Mouse (Mus musculus) CH12.LX (cell line): Measurements from ENCODE around the gene Glra1. TPM values are rescaled to one million over a fixed set of nuclear protein-coding genes. Genes with fewer than 3 reads are reported as not detected.

ENCODE experiments used
- DNase-seq: peaks from one replicate; pipeline ENCODE4 v3.0.0-alpha.2; 2013; ENCODE audit errors: extremely low read depth
- H3K27ac ChIP-seq: 2 replicates; pipeline ENCODE4 v1.5.1; 2012; ENCODE audit warnings: low read depth, mild to moderate bottlenecking, control low read depth, moderate library complexity; ENCODE audit not compliant: insufficient read depth
- H3K27me3 ChIP-seq: replicated peaks from 2 replicates; pipeline ENCODE3; 2012; ENCODE audit warnings: inconsistent platforms
- H3K36me3 ChIP-seq, 2 experiments: replicated peaks in 1 of 2; 2 replicates each; pipeline versions ENCODE3 to v1.6.1; 2012; ENCODE audit warnings: inconsistent platforms in 1 of 2, low read length in 1 of 2, mild to moderate bottlenecking in 1 of 2, mixed read lengths in 1 of 2, moderate library complexity in 1 of 2; ENCODE audit not compliant: control insufficient read depth in 1 of 2, insufficient read depth in 1 of 2
- H3K4me1 ChIP-seq, 2 experiments: 2 replicates each; pipeline ENCODE4 v1.6.1; 2012; ENCODE audit warnings: inconsistent platforms in 1 of 2, moderate library complexity in 1 of 2; ENCODE audit not compliant: insufficient read depth in 2 of 2, control insufficient read depth in 1 of 2
- H3K4me2 ChIP-seq: 2 replicates; pipeline ENCODE4 v1.6.1; 2012; ENCODE audit warnings: low read depth, mild to moderate bottlenecking, control low read depth; ENCODE audit not compliant: poor library complexity, insufficient read depth, severe bottlenecking
- H3K4me3 ChIP-seq, 3 experiments: fragments of 150-350 bp in 1 of 3; sonication (generic) in 1 of 3; replicated peaks in 1 of 3; 2 replicates each; pipeline versions ENCODE3 to v1.5.1; 2011 to 2012; ENCODE audit warnings: low read depth in 2 of 3, low read length in 2 of 3, mild to moderate bottlenecking in 2 of 3, moderate library complexity in 2 of 3, control low read depth in 1 of 3, improper control_type of control experiment in 1 of 3, inconsistent platforms in 1 of 3, mixed read lengths in 1 of 3; ENCODE audit not compliant: poor library complexity in 1 of 3
- H3K79me2 ChIP-seq: replicated peaks from 2 replicates; pipeline ENCODE4 v1.6.1; 2012; ENCODE audit warnings: mild to moderate bottlenecking, moderate library complexity; ENCODE audit not compliant: control insufficient read depth, poor library complexity, insufficient read depth, severe bottlenecking; ENCODE audit errors: extremely low read depth
- H3K9ac ChIP-seq: 2 replicates; pipeline ENCODE4 v1.6.1; 2012; ENCODE audit warnings: low read depth, mild to moderate bottlenecking, control low read depth, moderate library complexity; ENCODE audit not compliant: insufficient read depth
- H3K9me3 ChIP-seq: replicated peaks from 2 replicates; pipeline ENCODE3; 2012; ENCODE audit warnings: low read length, inconsistent platforms, mixed read lengths
- BHLHE40 ChIP-seq: IDR thresholded peaks from 2 replicates; pipeline ENCODE4 v1.6.1; 2011; ENCODE audit warnings: mild to moderate bottlenecking, low read depth, low read length, improper control_type of control experiment
- CHD1 ChIP-seq: IDR thresholded peaks from 2 replicates; pipeline ENCODE4 v1.6.1; 2012; ENCODE audit warnings: low read depth, low read length, improper control_type of control experiment, inconsistent platforms
- CHD2 ChIP-seq: IDR thresholded peaks from 2 replicates; pipeline ENCODE4 v1.6.1; 2011; ENCODE audit warnings: low read length, improper control_type of control experiment
- CTCF ChIP-seq, 2 experiments: IDR thresholded peaks in 1 of 2; conservative IDR thresholded peaks in 1 of 2; 2 replicates each; pipeline ENCODE4 v1.5.1; 2011 to 2012; ENCODE audit warnings: low read depth in 2 of 2, low read length in 2 of 2, improper control_type of control experiment in 1 of 2, inconsistent platforms in 1 of 2, mild to moderate bottlenecking in 1 of 2, moderate library complexity in 1 of 2
- E2F4 ChIP-seq: IDR thresholded peaks from 2 replicates; pipeline ENCODE4 v1.6.1; 2011; ENCODE audit warnings: low read depth, low read length, improper control_type of control experiment; ENCODE audit not compliant: insufficient replicate concordance
- EP300 ChIP-seq: IDR thresholded peaks from 2 replicates; pipeline ENCODE4 v1.6.1; 2011; ENCODE audit warnings: low read length, improper control_type of control experiment
- GABPA ChIP-seq: IDR thresholded peaks from 2 replicates; pipeline ENCODE4 v1.6.1; 2012; ENCODE audit warnings: low read depth, low read length, improper control_type of control experiment, inconsistent platforms; ENCODE audit not compliant: insufficient replicate concordance
- HCFC1 ChIP-seq: IDR thresholded peaks from 2 replicates; pipeline ENCODE4 v1.6.1; 2012; ENCODE audit warnings: low read depth, mild to moderate bottlenecking, inconsistent platforms, low read length, improper control_type of control experiment
- IRF4 ChIP-seq: IDR thresholded peaks from 2 replicates; pipeline ENCODE4 v1.6.1; 2014; ENCODE audit warnings: low read depth, mild to moderate bottlenecking, inconsistent platforms, low read length, improper control_type of control experiment
- JUN ChIP-seq: IDR thresholded peaks from 2 replicates; pipeline ENCODE4 v1.6.1; 2011; ENCODE audit warnings: low read depth, mild to moderate bottlenecking, low read length, improper control_type of control experiment, moderate library complexity; ENCODE audit not compliant: insufficient read depth
- JUND ChIP-seq: conservative IDR thresholded peaks from 2 replicates; pipeline ENCODE4 v1.6.1; 2011; ENCODE audit warnings: low read depth, low read length, improper control_type of control experiment
- MAFK ChIP-seq: IDR thresholded peaks from 2 replicates; pipeline ENCODE4 v1.6.1; 2011; ENCODE audit warnings: low read length, improper control_type of control experiment; ENCODE audit not compliant: insufficient replicate concordance
- MAZ ChIP-seq: IDR thresholded peaks from 2 replicates; pipeline ENCODE4 v1.6.1; 2012; ENCODE audit warnings: low read depth, mild to moderate bottlenecking, inconsistent platforms, low read length, improper control_type of control experiment, moderate library complexity
- MEF2A ChIP-seq: IDR thresholded peaks from 2 replicates; pipeline ENCODE4 v1.6.1; 2014; ENCODE audit warnings: low read depth, mild to moderate bottlenecking, inconsistent platforms, low read length, improper control_type of control experiment, borderline replicate concordance
- MXI1 ChIP-seq: IDR thresholded peaks from 2 replicates; pipeline ENCODE4 v1.6.1; 2011; ENCODE audit warnings: mild to moderate bottlenecking, low read depth, low read length, improper control_type of control experiment
- MYC ChIP-seq: IDR thresholded peaks from 2 replicates; pipeline ENCODE4 v1.6.1; 2011; ENCODE audit warnings: low read depth, mild to moderate bottlenecking, improper control_type of control experiment, low read length
- NELFE ChIP-seq: IDR thresholded peaks from 2 replicates; pipeline ENCODE4 v1.6.1; 2011; ENCODE audit warnings: low read depth, low read length, improper control_type of control experiment
- NRF1 ChIP-seq: IDR thresholded peaks from 2 replicates; pipeline ENCODE4 v1.6.1; 2014; ENCODE audit warnings: low read depth, mild to moderate bottlenecking, inconsistent platforms, low read length, improper control_type of control experiment, moderate library complexity
- PAX5 ChIP-seq: IDR thresholded peaks from 2 replicates; pipeline ENCODE4 v1.6.1; 2012; ENCODE audit warnings: low read length, inconsistent platforms, mixed read lengths
- POLR2AphosphoS2 ChIP-seq: IDR thresholded peaks from 2 replicates; pipeline ENCODE4 v1.6.1; 2011; ENCODE audit warnings: low read depth, low read length, improper control_type of control experiment
- RCOR1 ChIP-seq: conservative IDR thresholded peaks from 2 replicates; pipeline ENCODE4 v1.6.1; 2012; ENCODE audit warnings: low read depth, mild to moderate bottlenecking, inconsistent platforms, low read length, improper control_type of control experiment
- SMC3 ChIP-seq: IDR thresholded peaks from 2 replicates; pipeline ENCODE4 v1.6.1; 2011; ENCODE audit warnings: low read depth, low read length, improper control_type of control experiment
- TBP ChIP-seq: conservative IDR thresholded peaks from 2 replicates; pipeline ENCODE4 v1.6.1; 2011; ENCODE audit warnings: low read depth, low read length, improper control_type of control experiment
- UBTF ChIP-seq: IDR thresholded peaks from 2 replicates; pipeline ENCODE4 v1.6.1; 2012; ENCODE audit warnings: low read depth, mild to moderate bottlenecking, inconsistent platforms, low read length, improper control_type of control experiment, moderate library complexity
- ZKSCAN1 ChIP-seq: IDR thresholded peaks from 2 replicates; pipeline ENCODE4 v1.6.1; 2012; ENCODE audit warnings: low read depth, inconsistent platforms, low read length, improper control_type of control experiment, borderline replicate concordance
- ZNF384 ChIP-seq: IDR thresholded peaks from 2 replicates; pipeline ENCODE4 v1.6.1; 2012; ENCODE audit warnings: low read depth, low read length, improper control_type of control experiment, inconsistent platforms
- dilution Hi-C: fragments of 300-500 bp; cut with MboI; formaldehyde crosslinking; loops from 2 replicates; pipeline ENCODE4 v1.14.3; 2020; ENCODE audit warnings: low sequenced_read_pairs; ENCODE audit not compliant: extremely low pct_unique_long_range_greater_than_20kb, extremely low pct_ligation_motif_present
- in situ Hi-C: fragments of 300-500 bp; cut with MboI; formaldehyde crosslinking; loops from 3 replicates; pipeline ENCODE4 v1.14.3; 2019; ENCODE audit warnings: low sequenced_read_pairs, low pct_ligation_motif_present, low pct_unique_long_range_greater_than_20kb, mixed read lengths
- polyA plus RNA-seq: library from polyadenylated mRNA; unstranded; fragments of >175 nt; gene quantifications from 2 replicates; pipeline ENCODE4 v1.2.1, GENCODE M21; 2012; ENCODE audit warnings: low read depth; ENCODE audit not compliant: insufficient read length
- total RNA-seq, 2 experiments: library from RNA; depleted of rRNA; stranded (reverse); fragments of 300-350 nt in 1 of 2; fragments of >200 nt in 1 of 2; gene quantifications; 2 replicates each; pipeline ENCODE4 v1.2.3; 2012 to 2014

Gene Glra1
- total and polyA plus RNA-seq, 3 experiments, result not detected

DNA sequence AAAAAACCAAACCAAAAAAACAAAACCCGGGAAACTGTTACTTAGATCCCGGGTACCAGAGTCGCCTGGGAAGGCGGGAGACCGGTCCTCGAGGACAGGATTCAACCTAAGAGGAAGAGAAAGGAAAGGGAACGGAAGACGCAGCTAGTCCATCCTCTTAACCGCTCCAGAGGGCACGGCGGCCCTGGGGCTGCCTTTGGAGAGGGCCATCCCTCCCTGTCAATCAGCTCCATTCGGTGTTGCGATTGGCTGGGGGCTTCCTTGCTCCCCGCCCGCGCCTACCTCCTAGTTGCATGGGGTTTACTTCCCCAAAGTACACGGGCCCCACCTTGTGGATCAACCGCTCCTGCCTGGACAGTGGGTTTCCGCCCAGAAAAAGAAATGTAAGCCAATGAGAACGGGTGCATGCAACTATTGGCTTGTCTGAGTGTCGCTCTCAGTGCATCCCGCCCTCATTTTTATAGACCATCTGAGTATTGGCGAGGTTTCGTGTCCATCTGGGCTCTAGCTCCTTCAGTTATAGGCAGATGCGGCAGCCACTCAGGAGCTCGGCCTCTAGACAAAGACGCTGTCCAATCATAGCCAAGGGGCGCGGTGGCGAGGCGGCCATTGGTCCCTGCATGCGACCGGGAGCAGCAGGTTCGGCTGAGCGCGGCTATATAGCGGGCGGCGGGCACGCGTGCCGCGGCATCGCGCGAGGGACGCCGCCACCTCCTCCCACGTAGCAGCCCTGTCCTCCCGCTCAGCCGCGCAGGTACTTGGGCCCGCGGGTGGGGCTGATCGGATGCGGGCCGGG lies 138.8 kb downstream of the Glra1 start, which contains the start of gene G3bp1 (continued):
- no peak for TF ChIP-seq SMC3
- TF ChIP-seq PAX5, result no peak
- TF ChIP-seq MAFK, result peak; percentile 89
- TF ChIP-seq ZKSCAN1, result no peak
- peak; percentile 30; the same call in 1 of the 2 replicates for TF ChIP-seq MEF2A
- TF ChIP-seq E2F4, result peak; percentile 80; the same call in 1 of the 2 replicates
- peak; percentile 71 for TF ChIP-seq IRF4
- TF ChIP-seq NRF1, result peak; percentile 63
- peak; percentile 99 for TF ChIP-seq CHD2
- peak; percentile 81 for TF ChIP-seq HCFC1
- TF ChIP-seq CHD1, result 0 out of 2 replicates have a peak, but pooled peaks have one; percentile 47
- TF ChIP-seq TBP, result peak; percentile 96
- TF ChIP-seq POLR2AphosphoS2, result peak; percentile 87; the same call in 1 of the 2 replicates
- TF ChIP-seq MYC, result peak; percentile 88
- peak; percentile 98 for TF ChIP-seq NELFE
- TF ChIP-seq ZNF384, result no peak; the same call in none of the 2 replicates
- TF ChIP-seq JUN, result peak; percentile 4; the same call in 1 of the 2 replicates
- TF ChIP-seq RCOR1, result no peak; the same call in none of the 2 replicates
- TF ChIP-seq EP300, result no peak; the same call in 1 of the 2 replicates
- TF ChIP-seq MXI1, result peak; percentile 95
- TF ChIP-seq JUND, result peak; percentile 13
- TF ChIP-seq MAZ, result peak; percentile 79; the same call in 1 of the 2 replicates
- TF ChIP-seq, all 38 proteins: peak for 26

DNA sequence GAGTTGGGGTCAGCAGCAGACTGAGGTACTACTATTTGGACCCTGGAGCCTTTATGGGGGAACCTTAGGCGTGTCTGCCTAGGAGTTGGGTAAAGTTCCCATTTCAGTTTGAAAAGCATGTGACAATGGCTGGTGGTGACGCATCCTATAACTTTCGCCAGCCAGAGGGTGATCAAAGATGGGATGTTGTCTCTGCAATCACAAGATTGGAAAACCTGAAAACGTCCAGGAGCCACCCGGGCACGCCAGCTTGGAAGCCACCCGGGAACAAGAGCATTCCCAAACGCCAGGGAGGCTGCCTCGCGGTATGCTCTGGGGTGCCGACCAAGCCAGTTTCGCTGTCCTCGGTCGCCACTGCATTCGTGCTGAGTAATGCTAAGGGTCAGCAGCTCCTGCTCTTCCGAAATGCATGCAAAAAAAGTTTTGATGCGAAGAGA lies 139.4 kb downstream of the Glra1 start:
- Histone ChIP-seq H3K4me2 (peak overlapping the region; percentile 67), H3K27ac (peak overlapping the region; percentile 80), H3K9ac (peak overlapping the region; percentile 86), H3K79me2 (peaks cover 40% of the 10 kb centered on the region), H3K4me1 (peaks cover 4 to 21% of the 10 kb centered on the region in 2 experiments), H3K4me3 (peak overlapping the region; percentile 73 to 93 (median 86)), H3K36me3 (peaks cover 2 to 20% of the 10 kb centered on the region in 2 experiments), H3K27me3 (no peaks in the 10 kb centered on the region), H3K9me3 (no peaks in the 10 kb centered on the region)
- in situ Hi-C loops, result no loop called here
- DNase-seq, result peak; percentile 61
- dilution Hi-C loops, result no loop called here
- TF ChIP-seq JUND (0 out of 2 replicates have a peak, but pooled peaks have one; percentile 33), MAFK (no peak; the same call in 1 of the 2 replicates), UBTF (peak; percentile 77; the same call in 1 of the 2 replicates), MXI1 (peak; percentile 64; the same call in 1 of the 2 replicates), BHLHE40 (no peak), CHD1 (0 out of 2 replicates have a peak, but pooled peaks have one; percentile 82), GABPA (no peak), EP300 (0 out of 2 replicates have a peak, but pooled peaks have one; percentile 59), CTCF (conservative IDR thresholded peaks at IDR 0.05 in 1 of 2, IDR thresholded peaks at IDR 0.05 in 1 of 2; ENCODE audit: low read depth in 2 of 2, low read length in 2 of 2) (no peak), POLR2AphosphoS2 (peak; percentile 2; the same call in 1 of the 2 replicates)
